Mouse (Mus musculus) embryo, embryonic 11.5 days (tissue): ENCODE measurements around the gene Fmod.

ENCODE experiments used
- DNase-seq: peaks from one replicate; pipeline ENCODE4 v3.0.0-alpha.2; 2012; ENCODE audit warnings: low read depth, low spot score

The Fmod gene

DNA sequence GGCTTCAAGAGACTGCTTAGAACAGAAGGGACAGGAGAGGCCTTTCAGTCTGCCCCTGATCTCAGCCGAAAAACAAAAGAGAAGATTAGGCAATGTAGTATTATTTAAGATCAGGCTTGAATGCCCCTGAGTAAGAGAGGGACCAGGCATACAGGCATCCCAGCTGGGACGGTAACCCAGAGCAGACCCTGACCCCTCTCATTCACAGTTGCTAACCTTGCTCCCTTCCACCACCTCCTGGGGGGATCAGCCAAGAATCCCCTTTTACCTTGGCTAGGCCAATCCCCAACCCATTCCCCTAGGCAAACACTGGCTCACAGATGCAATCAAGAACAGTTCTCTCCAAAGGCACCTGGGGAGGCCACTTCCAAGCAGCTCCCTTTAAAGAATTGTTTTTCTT lies 39.7 kb downstream of the Fmod start:
- no peak for DNase-seq

DNA sequence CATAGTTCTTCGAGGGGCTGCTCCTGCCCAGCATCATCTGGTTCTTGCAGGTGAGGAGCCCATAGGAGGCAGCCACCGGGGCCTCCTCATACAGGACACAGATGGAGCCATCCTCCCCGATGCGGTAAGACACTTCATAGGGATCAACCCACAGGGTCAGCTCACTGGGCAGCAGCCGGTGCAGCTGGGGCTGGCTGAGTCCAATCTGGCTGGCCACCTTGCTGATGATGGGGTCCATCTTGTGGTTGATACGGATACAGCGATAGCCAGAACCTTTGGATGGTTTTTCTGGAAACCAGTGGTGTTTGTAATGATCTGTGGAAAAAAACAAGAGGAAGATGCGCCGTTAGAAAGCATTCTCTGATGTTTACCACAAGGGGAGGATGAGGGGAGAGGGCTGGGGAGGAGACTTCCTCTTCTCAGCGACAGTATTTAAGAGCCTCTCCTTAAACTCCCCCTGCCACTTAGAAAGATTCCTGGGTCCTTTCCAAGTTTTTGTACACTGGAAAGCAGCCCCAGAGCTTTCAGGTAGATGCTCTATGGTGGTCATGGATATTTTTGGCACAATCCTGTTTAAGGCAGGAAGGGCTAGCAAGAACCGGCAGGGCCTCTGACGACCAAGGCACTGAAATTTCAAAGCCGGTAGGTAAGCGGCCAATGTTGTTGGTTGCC lies 40.5 kb downstream of the Fmod start:
- DNase-seq = no peak

DNA sequence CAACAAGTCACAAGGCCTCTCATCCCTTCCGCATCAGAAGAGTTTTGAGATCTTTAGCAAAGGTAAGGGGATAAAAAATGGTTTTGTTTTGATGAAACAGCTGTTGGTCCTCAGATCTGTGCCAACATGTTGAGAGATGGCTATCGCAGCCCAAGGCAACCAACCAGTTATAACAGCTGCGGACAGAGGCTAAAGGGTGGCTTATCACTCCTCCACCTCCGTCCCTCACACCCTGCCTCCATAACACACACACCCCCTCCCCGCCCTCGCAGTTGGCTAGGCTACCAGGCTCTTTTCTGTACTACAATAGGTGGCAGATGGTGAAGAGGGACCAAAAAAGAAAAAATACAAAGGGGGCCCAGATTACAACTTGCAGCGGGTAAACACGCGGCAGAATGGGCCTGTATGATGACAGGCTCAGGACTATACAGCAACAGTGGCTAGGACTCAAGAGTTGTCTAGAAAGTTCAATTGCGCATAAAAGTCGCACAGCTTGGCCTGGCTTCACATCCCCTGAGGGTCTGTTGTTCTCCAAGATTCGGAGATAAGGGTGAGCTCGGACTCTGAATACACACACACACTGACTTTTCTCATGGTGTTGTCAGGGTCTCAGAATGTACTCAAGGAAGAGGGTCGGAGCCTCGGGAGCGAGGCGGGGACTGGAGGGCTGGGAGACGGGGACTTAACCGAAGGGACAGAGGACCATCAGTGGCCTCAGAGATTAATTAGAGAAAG lies 41.2 kb downstream of the Fmod start:
- DNase-seq = no peak

DNA sequence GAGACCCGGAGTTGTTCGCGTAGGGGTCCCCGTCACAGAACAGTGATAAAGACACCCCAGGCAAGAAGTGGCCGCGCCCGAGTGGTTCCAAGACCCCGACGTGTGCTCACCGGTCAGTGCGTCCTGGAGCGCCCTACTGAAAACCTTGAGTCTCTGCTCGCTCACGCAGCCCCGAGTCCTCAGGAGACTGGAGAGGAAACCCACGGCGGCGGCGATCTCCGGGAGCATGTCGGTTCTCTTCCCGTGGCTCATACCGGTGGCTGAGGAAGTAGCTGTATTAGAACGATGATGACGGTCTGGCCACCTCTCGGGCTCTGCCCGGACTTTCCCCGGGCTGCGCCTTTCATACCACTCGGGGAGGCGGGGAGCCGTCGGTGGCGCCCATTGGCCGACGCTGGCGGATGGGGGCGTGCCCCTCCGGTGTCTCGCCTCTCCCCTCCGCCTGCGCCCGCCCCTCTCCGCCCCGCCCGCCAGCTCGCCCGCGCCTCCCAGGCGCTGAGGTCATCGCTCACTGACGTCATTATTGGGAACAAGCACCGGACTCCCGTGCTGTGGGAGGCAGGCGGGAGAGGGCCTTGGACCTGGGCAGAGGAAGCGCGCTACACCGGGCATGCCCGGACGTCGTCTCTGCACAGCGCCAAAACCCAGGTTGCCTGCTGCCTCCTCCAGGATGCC lies 41.9 kb downstream of the Fmod start, which contains the start of gene Btg2:
Btg2 (minus strand) TSS at position 319 of the 675 bp plus-strand sequence.
- peak; percentile 97 for DNase-seq

DNA sequence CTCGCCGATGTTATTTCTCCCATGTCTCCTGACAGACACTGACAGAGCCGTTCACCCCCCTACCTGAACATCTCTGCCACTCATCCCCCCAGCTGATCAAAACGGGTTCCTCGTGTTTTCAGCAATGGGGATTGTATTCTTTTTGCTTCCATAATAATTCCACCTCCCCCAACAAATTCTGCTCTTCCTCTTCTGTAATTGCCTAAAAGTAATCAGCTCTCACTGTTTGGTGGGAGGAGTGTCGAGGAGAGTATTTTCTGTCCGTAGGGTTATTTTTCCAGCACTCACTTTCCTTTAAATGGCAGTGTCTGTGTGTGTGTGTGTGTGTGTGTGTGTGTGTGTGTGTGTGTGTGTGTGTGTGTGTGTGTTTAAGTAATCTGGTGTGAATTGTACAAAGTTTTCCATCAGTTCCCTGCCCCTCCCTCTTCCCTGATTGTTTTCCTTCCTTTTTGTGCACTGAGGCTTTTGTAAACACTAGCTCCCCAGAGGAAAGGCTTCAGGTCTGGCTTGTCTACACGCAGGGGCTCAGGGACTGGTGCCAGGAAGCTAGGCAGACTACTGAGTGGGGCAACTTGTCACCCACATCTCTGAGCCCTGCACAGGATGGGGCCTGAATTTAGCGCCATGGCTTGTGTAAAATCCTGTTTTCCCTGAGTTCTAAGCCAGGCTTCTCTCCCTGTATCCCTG lies 42.6 kb downstream of the Fmod start:
- no peak for DNase-seq

DNA sequence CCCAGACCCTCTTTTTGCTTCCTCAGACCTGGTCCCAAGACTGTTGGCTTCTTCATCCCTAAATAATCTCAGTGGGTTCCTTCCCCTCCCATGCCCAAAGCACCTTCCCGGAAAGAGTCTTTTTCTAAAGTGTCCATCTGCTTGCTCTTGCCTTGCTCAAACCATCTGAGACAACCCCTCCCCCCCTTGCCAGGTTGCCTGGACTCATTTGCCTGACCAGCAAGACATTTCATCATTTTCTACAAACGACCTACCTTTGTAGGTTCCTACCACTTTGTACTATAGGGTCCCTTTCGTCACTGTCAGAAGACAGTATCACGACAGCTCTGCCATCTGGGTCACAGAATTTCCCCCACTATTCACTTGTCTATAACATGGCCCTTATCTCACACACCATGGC lies 43.4 kb downstream of the Fmod start:
- DNase-seq = no peak

DNA sequence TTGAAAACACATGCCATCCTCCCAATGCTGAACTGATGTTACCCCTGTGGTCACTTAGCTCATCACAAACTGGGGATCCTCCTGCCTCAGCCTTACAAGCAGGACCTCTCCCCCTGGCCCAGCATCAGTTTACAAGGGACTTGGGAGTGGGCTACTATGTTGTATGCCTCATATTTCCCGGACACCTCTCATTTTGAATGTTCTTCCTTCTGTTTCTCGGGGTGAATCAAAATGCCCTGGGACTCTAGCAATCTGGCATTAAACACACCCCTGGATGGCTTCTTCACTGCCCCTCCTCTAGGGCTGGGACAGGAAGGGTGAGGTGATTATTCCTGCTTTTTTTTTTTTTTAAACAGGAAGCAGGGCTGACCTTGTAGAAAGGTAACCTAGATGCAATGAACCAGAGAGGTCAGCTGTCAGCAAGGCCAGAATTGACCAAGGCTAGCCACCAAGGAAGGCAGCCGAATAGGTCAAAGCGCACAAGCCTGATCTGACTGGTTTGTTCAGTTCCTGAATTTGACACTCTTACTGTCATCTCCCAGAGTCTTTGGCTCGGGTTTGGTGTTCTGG lies 43.9 kb downstream of the Fmod start:
- no peak for DNase-seq

DNA sequence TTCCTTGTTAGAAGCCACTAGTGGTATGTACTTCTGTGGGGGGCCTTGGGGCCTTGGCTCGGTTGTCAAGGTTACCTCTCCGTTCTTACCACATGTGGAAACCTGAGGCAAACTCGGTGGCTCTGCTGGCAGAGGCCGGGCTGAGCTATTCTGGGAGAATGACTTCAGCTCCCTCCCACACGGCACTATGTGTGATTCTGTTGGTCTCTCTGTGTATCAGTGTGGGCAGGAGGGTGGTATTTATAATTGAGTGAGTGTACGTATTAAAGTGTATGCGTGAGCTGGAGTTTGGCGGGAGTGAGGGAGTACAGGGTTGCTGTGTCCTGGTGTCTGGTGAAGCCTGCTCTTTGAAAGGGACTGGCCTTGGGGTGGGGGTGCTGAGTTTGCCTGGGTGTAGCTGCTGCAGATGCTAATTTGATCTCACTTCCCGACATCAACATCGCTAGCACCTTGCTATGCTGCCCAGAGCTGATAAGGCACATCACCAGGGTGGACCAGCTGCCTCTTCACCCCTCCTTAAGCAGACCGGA lies 46.0 kb downstream of the Fmod start:
- DNase-seq = no peak

DNA sequence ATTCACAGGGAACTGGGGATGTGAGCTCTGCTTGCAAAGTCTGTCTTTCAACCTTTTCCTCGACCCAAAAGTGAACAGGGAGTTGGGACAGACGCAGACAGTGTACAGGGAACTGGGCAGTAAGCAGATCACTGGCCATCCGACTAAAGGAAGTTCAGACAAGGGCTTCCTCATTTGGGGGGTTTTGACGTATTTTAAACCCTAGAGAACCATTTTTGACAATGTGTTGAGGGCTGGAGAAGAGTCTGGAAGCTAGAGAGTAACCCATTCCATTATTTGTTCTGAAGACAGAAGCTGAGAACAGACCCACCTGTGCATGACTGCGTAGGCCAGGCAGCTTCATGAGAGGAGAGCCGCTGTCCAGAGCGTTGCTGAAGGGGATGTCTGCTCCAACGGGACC lies 46.6 kb downstream of the Fmod start:
- DNase-seq = no peak

DNA sequence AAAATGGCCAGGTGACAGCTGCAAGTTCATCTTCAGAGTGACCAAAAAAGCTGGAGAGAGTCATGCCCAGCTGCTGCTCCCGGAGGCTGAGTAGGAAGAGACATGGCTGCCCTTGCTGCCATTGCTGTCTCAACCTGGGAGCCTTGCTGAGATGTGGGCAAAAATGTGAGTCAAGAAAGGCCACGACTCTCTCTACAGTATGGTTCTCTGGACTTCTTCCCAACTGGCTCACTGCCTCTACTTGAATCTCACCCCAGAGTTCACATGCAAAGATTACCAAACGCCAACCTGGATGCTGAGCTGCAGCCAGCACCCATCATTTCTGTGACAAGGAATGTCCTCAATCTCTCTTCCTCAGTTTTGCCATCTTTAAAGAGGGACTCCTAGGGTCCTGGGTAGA lies 47.1 kb downstream of the Fmod start:
- no peak for DNase-seq

DNA sequence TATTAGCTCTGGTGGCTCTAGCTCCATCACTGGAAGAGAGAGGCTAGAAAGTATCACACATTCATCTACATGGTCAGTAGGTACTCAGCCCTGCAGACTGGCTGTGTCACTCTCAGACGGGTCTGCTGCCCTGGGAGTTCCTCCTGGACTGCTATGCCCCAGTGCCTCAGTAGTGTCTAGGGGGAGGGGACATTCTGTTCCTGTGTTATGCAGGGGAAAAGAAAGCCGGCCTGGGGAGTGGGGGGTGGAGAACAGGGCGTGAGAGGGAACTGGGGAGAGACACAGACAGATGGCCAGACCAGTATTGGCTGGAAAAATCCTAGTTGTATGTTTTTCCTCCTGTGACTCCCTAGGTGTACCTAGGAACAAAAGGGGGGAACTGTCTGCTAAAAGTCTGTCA lies 49.0 kb downstream of the Fmod start:
- no peak for DNase-seq

DNA sequence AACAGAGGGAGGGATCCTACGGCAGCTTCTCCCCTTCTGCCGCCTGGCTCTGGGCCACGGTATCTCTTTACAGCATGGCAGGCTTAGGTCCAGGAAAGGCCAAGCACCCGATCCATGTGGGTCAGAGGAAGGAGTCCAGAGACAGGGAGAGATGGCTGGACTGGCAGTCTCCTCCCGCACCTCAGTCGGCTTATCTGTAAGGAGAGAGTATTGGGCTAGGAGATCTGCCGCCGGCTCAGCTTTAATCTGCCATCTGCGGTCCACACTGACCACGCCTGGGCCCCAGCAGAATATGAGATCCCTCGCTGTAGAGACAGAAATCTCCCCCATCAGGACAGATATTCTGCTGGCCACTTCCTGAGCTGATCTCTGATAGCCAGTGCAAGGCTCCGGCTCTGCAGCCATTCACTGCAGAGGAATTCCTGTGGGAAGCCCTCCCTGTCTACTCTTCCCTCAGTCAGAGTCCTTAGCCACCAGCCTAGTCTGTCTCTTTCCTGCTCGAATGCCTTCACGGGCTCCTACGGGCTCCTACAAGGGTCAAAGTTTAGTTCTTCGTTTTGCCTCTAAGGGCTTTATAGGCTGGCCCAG lies 49.9 kb downstream of the Fmod start:
- no peak for DNase-seq

DNA sequence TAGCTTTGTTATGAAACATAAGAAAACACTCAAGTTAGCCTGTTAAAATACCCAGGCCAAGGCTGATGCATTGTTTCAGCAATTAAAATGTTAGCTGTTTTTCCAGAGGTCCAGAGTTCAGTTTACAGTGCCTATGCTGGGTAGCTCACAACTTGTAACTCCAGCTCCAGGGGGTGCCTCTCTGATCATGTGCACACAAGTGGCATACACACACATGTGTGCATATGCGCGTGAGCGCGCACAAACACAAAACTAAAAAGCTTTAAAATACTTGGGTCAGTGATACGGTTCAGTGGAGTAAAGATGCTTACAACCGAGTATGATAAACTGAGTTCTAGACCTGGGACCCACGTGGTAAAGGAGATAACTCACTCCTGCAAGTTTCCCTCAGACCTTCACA lies 52.0 kb downstream of the Fmod start:
- DNase-seq = no peak

DNA sequence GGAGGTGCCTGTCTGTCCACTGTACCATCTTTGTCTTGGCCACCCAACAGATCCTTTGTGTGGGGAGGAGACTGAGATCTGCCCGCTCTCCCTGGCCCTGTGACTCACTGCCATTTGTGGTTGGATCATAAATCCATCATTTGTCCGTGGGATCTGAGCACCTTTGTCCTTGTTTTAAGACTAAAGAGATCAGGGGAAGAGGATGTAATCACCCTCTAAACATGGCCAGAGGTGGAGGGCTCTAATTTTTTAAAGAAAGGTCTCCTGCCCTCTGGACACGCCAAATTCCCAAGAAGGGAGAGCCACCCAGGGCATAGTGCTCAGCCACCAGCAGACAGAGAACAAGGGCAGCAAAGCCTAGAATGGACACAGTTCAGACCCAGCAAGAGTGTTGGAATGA lies 54.8 kb downstream of the Fmod start:
- DNase-seq = no peak

DNA sequence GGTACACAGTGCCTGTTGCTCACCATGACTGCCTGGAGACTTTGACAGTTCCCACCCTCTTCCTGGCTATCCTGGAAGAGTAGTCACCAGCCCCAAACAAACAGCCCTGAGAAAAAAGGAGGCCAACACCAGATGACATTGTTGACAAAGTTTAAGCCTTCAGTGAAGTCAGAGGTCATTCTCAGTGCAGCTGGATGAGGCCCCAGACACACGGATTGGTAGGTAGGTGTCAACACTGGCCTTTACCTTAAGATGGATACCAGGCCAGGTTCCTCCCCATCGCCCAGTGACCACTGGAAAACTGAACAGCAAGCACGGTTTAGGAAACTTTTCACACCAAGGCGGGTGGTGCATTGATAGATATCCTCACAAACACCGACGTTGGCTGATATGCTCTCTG lies 55.3 kb downstream of the Fmod start:
- no peak for DNase-seq

DNA sequence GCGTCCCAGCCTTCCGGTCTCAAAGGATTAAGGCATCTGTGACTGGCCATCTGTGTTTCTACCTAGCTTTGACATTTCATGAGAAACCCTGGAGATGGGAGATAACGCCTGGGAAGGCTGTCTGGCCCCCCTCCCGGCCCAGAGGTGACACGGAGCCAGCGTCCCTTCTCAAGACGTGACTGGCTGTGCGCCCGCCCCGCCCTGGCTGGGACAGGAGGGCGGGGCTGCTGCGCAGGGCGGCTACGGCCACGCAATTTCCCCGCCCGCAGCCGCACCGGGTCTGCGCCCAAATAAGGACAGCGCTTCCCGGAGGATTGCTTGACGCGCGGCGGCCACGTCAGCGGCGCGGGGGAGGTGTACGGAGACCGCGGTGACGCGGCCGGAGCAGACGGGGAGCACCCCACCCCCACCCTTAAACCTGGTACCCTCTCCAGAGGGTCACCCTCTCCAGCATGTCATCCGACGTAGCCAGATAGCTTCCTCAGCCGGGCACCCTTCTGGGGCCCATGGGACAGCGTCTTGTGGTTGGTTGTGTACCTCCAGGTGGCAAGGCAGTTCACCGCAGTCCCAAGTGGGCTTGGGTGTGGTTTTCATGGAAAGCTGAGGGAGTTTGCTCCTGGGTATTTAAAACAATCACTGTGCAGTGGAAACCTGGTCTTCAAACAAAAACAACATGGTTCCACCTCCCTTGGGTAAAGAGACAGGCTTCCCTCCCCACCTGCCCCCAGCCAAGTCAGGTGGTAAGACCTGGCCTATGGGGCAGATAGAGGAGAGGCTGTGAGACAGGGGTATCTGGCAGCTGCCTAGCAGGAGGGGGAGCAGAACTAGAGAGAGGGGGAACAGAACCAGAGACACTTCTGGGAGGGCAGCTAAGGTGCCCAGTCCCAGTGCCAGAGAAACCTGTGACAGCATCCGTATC lies 56.1 kb downstream of the Fmod start:
- DNase-seq = peak; percentile 71

DNA sequence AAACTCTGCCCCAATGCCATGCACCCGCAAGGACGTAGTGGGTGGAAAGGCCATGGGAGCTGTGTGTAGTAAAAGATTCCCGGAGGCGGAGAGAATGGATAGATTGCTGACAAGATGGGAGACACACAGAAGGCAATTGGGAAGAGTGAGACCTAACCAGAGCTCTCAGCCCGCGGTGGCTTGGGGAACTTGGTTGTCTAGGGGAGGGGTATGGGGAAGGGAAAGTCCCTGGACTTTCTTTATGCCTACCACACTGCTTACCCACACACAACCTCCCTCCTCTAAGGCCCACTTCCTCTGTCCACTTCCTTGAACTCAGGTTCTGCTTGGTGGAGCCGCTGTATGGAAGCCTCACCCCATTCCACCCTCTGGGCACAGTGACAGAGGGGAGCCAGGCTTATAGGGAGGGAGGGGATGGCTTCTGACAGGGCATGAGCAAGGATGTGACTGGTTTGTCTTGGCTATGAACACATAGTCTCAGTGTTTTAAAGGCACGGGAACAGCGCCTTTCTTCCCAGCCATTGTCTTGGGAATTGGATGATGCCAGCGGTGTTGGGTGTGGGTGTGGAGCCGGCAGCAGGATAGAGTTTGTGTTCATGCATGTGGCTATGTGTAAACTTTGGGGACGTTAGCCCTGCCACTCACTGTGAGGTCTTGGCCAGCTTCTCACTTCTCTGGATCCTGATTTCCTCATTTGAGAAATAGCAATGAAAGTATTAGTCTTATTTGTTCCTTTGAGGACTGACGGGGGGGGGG lies 56.9 kb downstream of the Fmod start:
- DNase-seq = no peak

DNA sequence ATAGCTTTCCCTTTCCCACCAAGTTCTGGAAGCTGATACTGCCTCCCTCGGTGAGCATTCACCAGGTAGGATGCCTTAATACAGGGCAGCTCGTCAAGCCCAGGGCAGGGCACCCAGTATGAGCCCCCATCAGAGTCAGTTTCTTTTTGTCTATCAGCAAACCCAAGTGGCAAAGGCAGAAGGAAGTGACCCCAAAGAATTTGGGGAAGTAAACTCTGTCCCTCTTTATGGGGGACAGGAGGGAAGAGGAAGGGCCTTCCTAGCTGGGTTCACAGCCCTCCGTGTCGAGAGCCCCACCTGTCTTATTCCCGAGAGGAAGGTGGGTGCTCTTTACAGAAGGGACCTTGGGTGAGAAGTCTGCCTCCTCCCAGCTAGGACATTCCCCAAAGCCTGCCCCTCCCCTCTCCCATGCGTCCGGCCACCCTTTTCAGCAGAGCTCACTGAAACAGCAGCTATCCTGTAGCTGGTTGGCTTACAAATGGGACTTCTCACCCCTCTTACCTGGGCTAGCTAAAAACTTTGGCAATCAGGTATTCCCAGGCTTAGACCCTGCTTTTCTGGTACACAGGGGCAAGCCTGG lies 58.1 kb downstream of the Fmod start:
- DNase-seq = no peak

DNA sequence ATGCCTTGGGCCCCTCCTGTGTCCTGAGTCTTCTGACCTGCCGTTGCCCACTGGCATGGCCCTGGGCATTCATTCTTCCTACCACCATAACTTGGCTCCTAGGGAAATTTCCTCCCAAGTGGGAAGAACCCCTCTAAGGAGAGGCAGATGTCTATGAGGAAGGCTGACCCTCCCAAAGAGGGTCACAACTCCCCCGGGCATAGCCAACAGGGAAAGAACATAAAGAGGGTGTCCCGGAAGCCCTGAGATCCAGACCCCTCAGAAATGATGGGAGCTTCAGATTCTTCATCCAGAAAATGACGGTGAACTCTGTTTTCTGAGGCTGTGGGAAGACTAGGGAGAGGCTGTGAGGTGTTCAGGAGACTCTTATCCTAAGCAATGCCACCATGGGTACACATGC lies 58.7 kb downstream of the Fmod start:
- no peak for DNase-seq
